Mouse (Mus musculus) hematopoietic stem cell, adult 5-6 weeks (primary cell): ENCODE measurements around the gene Rybp. TPM values are rescaled to one million over a fixed set of nuclear protein-coding genes. Genes with fewer than 3 reads are reported as not detected.
A peak's percentile ranks its signal among the peaks of the same experiment; 100 is the strongest.

Experiments used
- ATAC-seq, 2 experiments: fragments of 125-278 bp in 1 of 2; replicated peaks in 1 of 2; 2 replicates each; pipeline ENCODE4 v1.8.0; 2016 to 2017; ENCODE audit warnings: inconsistent platforms in 2 of 2, mild to moderate bottlenecking in 2 of 2, moderate number of reproducible peaks in 2 of 2, low read depth in 1 of 2, moderate TSS enrichment in 1 of 2; ENCODE audit not compliant: low FRiP score in 2 of 2, poor library complexity in 2 of 2, severe bottlenecking in 2 of 2, insufficient read depth in 1 of 2, low TSS enrichment in 1 of 2
- total RNA-seq: library from RNA; stranded (forward); fragments of 172-1452, 232-1000 nt; gene quantifications from 2 replicates; pipeline ENCODE4 v1.2.3, GENCODE M21; 2017

The Rybp gene
- total RNA-seq, 1 experiment from 2014 or later = 62.6 TPM

DNA sequence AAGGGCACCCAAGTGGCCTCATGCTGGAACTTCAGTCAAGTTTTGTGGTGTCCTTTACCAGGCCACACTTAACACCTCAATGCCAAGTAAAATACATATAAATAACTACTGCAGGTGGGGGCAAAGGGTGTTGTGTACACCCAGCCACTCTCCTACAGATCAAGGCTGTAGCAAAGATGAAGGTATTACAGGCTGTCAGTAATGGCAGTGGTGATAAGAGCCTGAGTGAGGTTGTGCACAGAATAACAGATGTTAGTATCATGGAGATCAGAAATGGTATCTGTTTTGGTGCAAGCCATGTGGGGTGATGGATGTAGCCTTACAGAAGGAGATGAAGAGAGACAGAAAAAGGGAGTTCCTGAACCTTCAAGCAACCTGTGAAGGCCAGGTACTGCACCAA lies 52.2 kb downstream of the Rybp start:
- 0 out of 4 replicates have a peak, but pooled peaks of 1 of the 2 experiments have one; percentile 4 for ATAC-seq

DNA sequence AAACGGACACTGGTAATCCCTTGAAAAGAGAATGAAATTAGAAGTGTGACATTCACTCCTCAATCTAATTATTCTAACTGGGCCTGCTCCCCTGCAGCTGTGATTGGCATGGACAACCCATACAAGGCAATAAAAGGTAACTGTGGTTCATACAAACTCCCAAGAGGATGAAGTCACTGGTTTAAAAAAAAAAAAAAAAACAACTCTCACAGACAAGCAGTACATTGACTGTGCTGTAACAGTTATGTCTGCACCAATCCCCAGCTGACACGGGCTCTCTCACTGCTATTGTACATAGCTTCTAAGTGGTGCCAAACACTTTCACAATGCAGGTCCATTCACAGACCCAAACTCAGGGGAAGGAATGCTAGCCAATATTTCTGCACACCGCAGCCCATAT lies 53.8 kb downstream of the Rybp start:
- ATAC-seq = no peak

DNA sequence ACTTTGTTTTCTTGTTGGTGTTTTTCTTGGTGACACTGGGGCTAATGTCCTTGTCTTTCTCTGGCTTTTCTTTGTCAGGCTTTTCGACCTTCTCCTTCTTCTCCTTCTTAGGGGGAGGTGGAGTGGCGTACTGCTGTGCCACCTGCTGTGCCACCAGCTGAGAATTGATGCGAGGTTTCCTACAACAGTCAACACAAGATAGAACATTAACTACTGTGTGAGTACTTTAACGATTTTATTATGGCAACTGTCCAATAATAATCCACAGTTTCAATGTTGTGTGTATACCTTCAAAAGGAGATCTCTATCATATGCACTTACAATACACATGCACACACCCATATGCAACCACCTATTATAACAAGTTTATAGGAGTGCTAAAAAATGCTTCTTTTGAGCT lies 54.2 kb downstream of the Rybp start:
- no peak for ATAC-seq

- no peak for ATAC-seq
Measured at GRCm38 (mm10) chr6:100226204-100226603, 61.1 kb downstream of the Rybp start.

DNA sequence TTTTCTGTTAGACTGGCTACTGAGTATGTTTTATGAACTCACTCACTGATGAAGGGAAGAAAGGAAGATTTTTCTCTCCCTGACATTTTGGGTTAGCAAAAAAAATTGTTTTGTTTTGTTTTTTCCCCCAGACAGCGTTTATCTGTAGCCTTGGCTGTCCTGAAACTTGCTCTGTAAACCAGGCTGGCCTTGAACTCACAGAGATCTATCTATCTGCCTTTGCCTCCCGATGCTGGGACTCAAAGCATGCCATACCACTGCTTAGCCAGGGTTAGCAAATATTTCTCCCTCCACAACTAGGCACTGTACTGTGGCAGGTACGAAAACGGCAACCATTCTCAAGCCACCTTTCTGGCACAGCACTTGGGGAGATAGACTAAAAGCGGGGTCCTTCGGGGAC lies 63.4 kb downstream of the Rybp start:
- no peak for ATAC-seq

DNA sequence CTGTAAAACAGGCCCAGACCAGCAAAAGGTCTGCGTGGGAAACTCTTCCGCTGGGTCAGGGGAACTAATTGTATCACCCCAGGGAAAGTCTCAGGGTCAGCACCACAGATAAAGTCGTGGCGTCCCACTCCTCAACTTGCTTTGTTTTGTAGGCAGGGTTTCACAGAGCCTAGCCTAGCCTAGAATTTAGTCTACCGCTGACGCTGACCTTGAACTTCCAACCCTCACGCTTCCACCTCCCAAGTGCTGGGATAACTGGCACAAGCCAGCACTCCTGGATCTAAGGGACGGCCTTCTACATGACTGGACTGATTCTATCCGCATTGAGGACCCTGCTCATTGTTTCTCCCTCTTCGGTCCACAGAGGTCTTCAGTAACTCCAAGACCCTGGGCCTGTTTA lies 63.9 kb downstream of the Rybp start:
- no peak for ATAC-seq

- no peak for ATAC-seq
Measured at GRCm38 (mm10) chr6:100222927-100223326, 64.4 kb downstream of the Rybp start.

GRCm38 (mm10) chr6:100221803-100222202 lies 65.5 kb downstream of the Rybp start:
- ATAC-seq = no peak

DNA sequence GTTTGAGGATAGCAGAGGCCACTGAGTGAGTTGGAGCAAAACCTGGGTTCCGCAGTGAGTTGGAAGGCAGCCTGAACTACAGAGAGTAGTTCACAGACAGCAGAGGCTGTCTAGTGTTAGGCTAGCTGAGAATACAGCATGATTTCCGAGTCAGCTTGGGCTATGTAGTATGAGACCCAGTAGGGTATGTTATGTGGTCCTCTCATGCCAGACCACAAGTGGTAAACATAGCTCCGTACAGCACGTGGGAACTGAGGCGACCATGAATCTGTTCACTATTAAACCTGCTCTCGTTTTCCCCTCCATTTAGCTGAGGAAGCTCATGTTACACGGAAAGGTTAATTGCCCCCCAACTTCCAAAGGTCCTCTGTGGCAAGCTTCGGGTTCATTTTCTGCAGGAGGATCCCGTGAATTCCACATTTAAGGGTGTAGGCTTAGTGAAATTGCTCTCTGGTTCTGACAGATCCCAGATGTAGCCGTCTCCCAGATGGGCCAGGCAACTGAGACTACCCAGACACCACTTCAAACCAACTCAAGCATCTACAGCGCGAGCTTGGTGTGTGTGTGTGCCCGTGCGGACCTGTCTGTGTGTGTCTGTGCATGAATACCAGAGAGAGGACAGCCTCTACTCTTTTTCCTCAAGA lies 66.2 kb downstream of the Rybp start:
- ATAC-seq = no peak

- ATAC-seq = no peak
Measured at GRCm38 (mm10) chr6:100219971-100220370, 67.3 kb downstream of the Rybp start.

- no peak for ATAC-seq
Measured at GRCm38 (mm10) chr6:100218541-100219341, 68.5 kb downstream of the Rybp start.

DNA sequence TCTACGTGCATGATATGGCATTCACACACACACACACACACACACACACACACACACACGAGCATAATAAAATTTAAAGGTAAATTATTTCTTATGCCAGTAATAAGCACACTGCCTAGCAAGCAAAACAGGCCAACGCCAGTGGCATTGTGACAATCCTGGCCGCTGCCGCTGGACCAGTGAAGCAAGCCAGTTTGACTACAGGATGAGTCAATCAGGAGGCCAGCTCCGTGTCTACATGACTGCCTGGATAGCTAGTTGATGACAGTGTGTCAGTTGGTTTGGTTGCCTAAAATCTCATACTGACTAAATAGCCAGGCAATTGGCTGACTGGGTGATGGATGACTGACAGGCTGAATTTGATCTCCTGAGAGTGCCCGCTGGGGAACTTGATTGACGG lies 69.8 kb downstream of the Rybp start:
- no peak for ATAC-seq

DNA sequence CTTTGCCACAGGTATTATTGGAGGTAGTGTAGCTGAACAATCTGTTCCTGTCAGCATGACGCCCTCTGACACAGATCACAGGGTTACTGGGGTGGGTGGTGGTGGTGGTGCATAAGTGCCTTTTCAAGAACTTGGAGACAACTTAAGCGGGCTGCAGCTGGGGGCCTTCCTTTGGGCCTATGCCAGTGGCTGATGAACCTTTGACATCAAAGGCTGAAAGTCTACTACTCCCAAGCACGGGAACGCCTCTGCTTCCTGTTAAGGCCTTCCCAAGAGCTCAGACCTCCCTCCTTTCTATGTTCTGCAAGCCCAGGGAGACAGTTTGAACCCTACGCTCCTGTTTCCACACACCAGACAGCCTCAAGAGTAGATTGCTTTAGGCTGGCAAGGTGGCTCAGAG lies 70.3 kb downstream of the Rybp start:
- ATAC-seq = no peak

- ATAC-seq = no peak
Measured at GRCm38 (mm10) chr6:100215809-100216208, 71.5 kb downstream of the Rybp start.

- peak; percentile 18 to 27; a peak in 2 of 4 replicates for ATAC-seq
Measured at GRCm38 (mm10) chr6:100214132-100214913, 73.0 kb downstream of the Rybp start.

- peak; percentile 28 to 37; a peak in 3 of 4 replicates for ATAC-seq
Measured at GRCm38 (mm10) chr6:100213596-100213995, 73.7 kb downstream of the Rybp start.

DNA sequence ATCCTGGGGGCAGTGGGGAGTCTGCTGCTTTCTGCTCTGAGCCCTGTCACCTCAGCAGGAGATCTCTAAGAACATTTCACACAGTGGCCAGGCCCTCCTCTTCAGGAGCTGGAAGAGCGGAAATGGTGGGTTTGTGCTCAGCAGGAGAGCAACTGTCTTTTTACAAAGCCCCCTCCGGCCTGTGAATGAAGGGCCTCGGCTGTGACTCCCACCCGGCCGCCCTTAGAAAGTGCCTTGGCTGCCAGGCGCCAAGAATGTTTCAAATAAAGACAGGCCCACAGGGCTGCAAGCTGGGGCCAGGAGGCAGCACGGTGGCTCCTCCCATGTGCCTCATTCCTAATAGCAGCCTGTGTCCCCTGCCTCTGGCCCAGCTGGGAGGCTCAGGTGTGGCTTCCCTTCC lies 74.5 kb downstream of the Rybp start:
- no peak for ATAC-seq

DNA sequence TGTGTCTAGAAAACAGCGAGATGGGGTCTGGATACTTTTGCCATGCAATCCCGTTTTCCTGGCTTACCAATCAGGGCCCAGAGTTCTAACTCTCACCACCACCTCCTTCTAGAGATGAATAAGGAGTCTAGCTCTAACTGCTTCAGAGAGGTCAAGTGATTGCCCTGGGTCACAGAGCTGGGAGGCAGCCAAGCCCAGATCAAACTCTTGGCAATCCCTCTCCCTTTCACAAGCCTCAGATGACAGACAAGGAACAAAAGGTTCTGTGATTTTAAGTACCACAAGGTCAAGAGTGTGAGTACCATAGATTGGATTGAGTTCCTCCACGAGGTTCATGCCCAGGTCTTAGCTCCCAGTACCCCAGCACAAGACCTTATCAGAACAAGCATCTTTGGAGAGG lies 75.6 kb downstream of the Rybp start:
- ATAC-seq = no peak
